Mouse (Mus musculus) forebrain, embryonic 14.5 days (tissue): ENCODE measurements around the gene Vasp. TPM values are rescaled to one million over a fixed set of nuclear protein-coding genes. Genes with fewer than 3 reads are reported as not detected.

Source experiments
- ATAC-seq: fragments of 200-750 bp; cut with Nextera tagmentation; 2 replicates; pipeline ENCODE4 v1.8.0; 2017; ENCODE audit warnings: mild to moderate bottlenecking, moderate library complexity
- DNase-seq: peaks from one replicate; pipeline ENCODE4 v3.0.0-alpha.2; 2015; ENCODE audit warnings: low spot score
- H3K27ac ChIP-seq: fragments of 300-500 bp; sonication (generic); 2 replicates; pipeline ENCODE4 v1.5.1; 2014; ENCODE audit warnings: low read depth, mild to moderate bottlenecking, control low read depth, low read length, moderate library complexity
- H3K27me3 ChIP-seq: fragments of 300-500 bp; sonication (generic); replicated peaks from 2 replicates; pipeline ENCODE4 v1.6.1; 2014; ENCODE audit warnings: low read length, control low read depth, mixed read lengths; ENCODE audit not compliant: control insufficient read depth, insufficient read depth
- H3K36me3 ChIP-seq: fragments of 300-500 bp; sonication (generic); 2 replicates; pipeline ENCODE4 v1.6.1; 2014; ENCODE audit warnings: low read length, control low read depth; ENCODE audit not compliant: control insufficient read depth, insufficient read depth
- H3K4me1 ChIP-seq: fragments of 300-500 bp; sonication (generic); 2 replicates; pipeline ENCODE4 v1.6.1; 2014; ENCODE audit warnings: antibody characterized with exemption, low read length, control low read depth; ENCODE audit not compliant: control insufficient read depth, insufficient read depth
- H3K4me2 ChIP-seq: fragments of 300-500 bp; sonication (generic); 2 replicates; pipeline ENCODE4 v1.6.1; 2014; ENCODE audit warnings: mild to moderate bottlenecking, control low read depth, low read length
- H3K4me3 ChIP-seq: fragments of 300-500 bp; sonication (generic); 2 replicates; pipeline ENCODE4 v1.5.1; 2014; ENCODE audit warnings: low read depth, low read length, control low read depth
- H3K9ac ChIP-seq: fragments of 300-500 bp; sonication (generic); 2 replicates; pipeline ENCODE4 v1.6.1; 2014; ENCODE audit warnings: mild to moderate bottlenecking, low read length, control low read depth, moderate library complexity
- H3K9me3 ChIP-seq: fragments of 300-500 bp; sonication (generic); replicated peaks from 2 replicates; pipeline ENCODE4 v1.6.1; 2016; ENCODE audit warnings: low read length, control low read depth, mixed read lengths; ENCODE audit not compliant: control insufficient read depth
- WGBS: fragments of 180-500 bp; shearing (Covaris S2); extraction: QIAGEN DNeasy Blood & Tissue Kit; methylation state at CpG from one replicate; pipeline ENCODE4 v1.1.7; 2014; 5-methylcytosine and 5-hydroxymethylcytosine counted together
- polyA plus RNA-seq: library from polyadenylated mRNA; unstranded; fragments of >200 nt; fragmentation: Nextera tagmentation; extraction: Ambion mirVana; gene quantifications from 2 replicates; pipeline ENCODE4 v1.2.1, GENCODE M21; 2014

Vasp gene
- 27.1 and 32.3 TPM in 2 replicates for polyA plus RNA-seq

- under 1% methylated on average over 53 of the region's 62 CpGs for WGBS
- Histone ChIP-seq H3K9me3 (no peaks in the 10 kb centered on the region), H3K4me3 (peak within 1 kb of the TSS; percentile 94), H3K9ac (peak within 1 kb of the TSS; percentile 89), H3K4me1 (peaks cover 18% of the 10 kb centered on the region), H3K4me2 (peak within 1 kb of the TSS; percentile 96), H3K27ac (peak within 1 kb of the TSS; percentile 77), H3K27me3 (no peaks in the 10 kb centered on the region), H3K36me3 (peaks cover 5% of the 10 kb centered on the region; the same call in 1 of the 2 replicates)
- DNase-seq (peak; percentile 93), ATAC-seq (peak; percentile 85)
These were observed at the start of gene Vasp for GRCm38 (mm10) chr7:19271238-19272172. Gene Vasp, minus strand, starts transcription at chr7:19271817.

GRCm38 (mm10) chr7:19320637-19321036 is 49.0 kb upstream of the Vasp start:
- Histone ChIP-seq H3K36me3 (no peaks in the 10 kb centered on the region), H3K27me3 (no peaks in the 10 kb centered on the region), H3K4me2 (peak overlapping the region; percentile 67), H3K4me1 (peaks cover 8% of the 10 kb centered on the region), H3K9me3 (no peaks in the 10 kb centered on the region), H3K9ac (peak overlapping the region; percentile 40; the same call in 1 of the 2 replicates), H3K4me3 (no peak overlapping the region), H3K27ac (no peak overlapping the region; the same call in 1 of the 2 replicates)
- ATAC-seq (no peak), DNase-seq (no peak)
- WGBS, result 45% methylated on average over 7 of the region's 7 CpGs

GRCm38 (mm10) chr7:19319906-19320305 is 48.3 kb upstream of the Vasp start:
- H3K27ac ChIP-seq, result no peak overlapping the region

GRCm38 (mm10) chr7:19319458-19319857 is 47.8 kb upstream of the Vasp start:
- 15% methylated on average over 9 of the region's 9 CpGs for WGBS
- Histone ChIP-seq H3K27ac (no peak overlapping the region), H3K4me2 (peak overlapping the region; percentile 67)

More at GRCm38 (mm10) chr7:19319906-19320305, 48.3 kb upstream of the Vasp start:
- no peaks in the 10 kb centered on the region for H3K9me3 ChIP-seq
- peak overlapping the region; percentile 38 for H3K4me3 ChIP-seq
- peak; percentile 98 for DNase-seq
- ATAC-seq, result peak; percentile 98
- H3K9ac ChIP-seq, result peak overlapping the region; percentile 56
- peaks cover 8% of the 10 kb centered on the region for H3K4me1 ChIP-seq
- peak overlapping the region; percentile 67 for H3K4me2 ChIP-seq
- no peaks in the 10 kb centered on the region for H3K36me3 ChIP-seq
- under 1% methylated on average over 40 of the region's 41 CpGs for WGBS
- H3K27me3 ChIP-seq, result no peaks in the 10 kb centered on the region

GRCm38 (mm10) chr7:19318676-19319075 is 47.1 kb upstream of the Vasp start:
- Histone ChIP-seq H3K36me3 (no peaks in the 10 kb centered on the region), H3K27me3 (no peaks in the 10 kb centered on the region), H3K4me2 (no peak overlapping the region), H3K9me3 (no peaks in the 10 kb centered on the region), H3K4me1 (peaks cover 8% of the 10 kb centered on the region), H3K4me3 (no peak overlapping the region), H3K9ac (no peak overlapping the region), H3K27ac (no peak overlapping the region)
- WGBS, result 77% methylated on average over 7 of the region's 7 CpGs
- ATAC-seq (no peak), DNase-seq (no peak)

More at GRCm38 (mm10) chr7:19319458-19319857, 47.8 kb upstream of the Vasp start:
- Histone ChIP-seq H3K4me3 (peak overlapping the region; percentile 38), H3K4me1 (peaks cover 8% of the 10 kb centered on the region), H3K9ac (peak overlapping the region; percentile 56), H3K36me3 (no peaks in the 10 kb centered on the region), H3K9me3 (no peaks in the 10 kb centered on the region), H3K27me3 (no peaks in the 10 kb centered on the region)
- ATAC-seq (peak; percentile 47), DNase-seq (no peak)

GRCm38 (mm10) chr7:19318201-19318600 is 46.6 kb upstream of the Vasp start:
- peaks cover 8% of the 10 kb centered on the region for H3K4me1 ChIP-seq
- H3K9me3 ChIP-seq, result no peaks in the 10 kb centered on the region
- WGBS, result 77% methylated on average over 2 of the region's 2 CpGs
- H3K27ac ChIP-seq, result no peak overlapping the region
- H3K9ac ChIP-seq, result no peak overlapping the region
- DNase-seq (no peak), ATAC-seq (no peak)
- H3K27me3 ChIP-seq, result 0 out of 2 replicates have a peak, but pooled peaks cover 2% of the 10 kb centered on the region
- no peak overlapping the region for H3K4me2 ChIP-seq
- no peak overlapping the region for H3K4me3 ChIP-seq
- H3K36me3 ChIP-seq, result no peaks in the 10 kb centered on the region

- Histone ChIP-seq H3K27me3 (0 out of 2 replicates have a peak, but pooled peaks cover 4% of the 10 kb centered on the region), H3K36me3 (no peaks in the 10 kb centered on the region), H3K9ac (no peak overlapping the region), H3K27ac (no peak overlapping the region), H3K4me2 (no peak overlapping the region), H3K4me3 (no peak overlapping the region), H3K4me1 (peaks cover 8% of the 10 kb centered on the region), H3K9me3 (no peaks in the 10 kb centered on the region)
- ATAC-seq, result no peak
- DNase-seq, result no peak
- WGBS, result 42% methylated on average over 14 of the region's 14 CpGs
These were observed 45.0 kb upstream of the Vasp start for GRCm38 (mm10) chr7:19316451-19317161.

GRCm38 (mm10) chr7:19314033-19314432 is 42.4 kb upstream of the Vasp start:
- no peaks in the 10 kb centered on the region for H3K9me3 ChIP-seq
- no peak overlapping the region for H3K9ac ChIP-seq

More at GRCm38 (mm10) chr7:19314033-19314432, 42.4 kb upstream of the Vasp start:
- H3K27ac ChIP-seq, result no peak overlapping the region
- DNase-seq (no peak), ATAC-seq (no peak)
- H3K4me2 ChIP-seq, result no peak overlapping the region
- WGBS, result 52% methylated on average over 5 of the region's 5 CpGs
- H3K4me1 ChIP-seq, result peaks cover 9% of the 10 kb centered on the region
- H3K4me3 ChIP-seq, result no peak overlapping the region
- 0 out of 2 replicates have a peak, but pooled peaks cover 4% of the 10 kb centered on the region for H3K27me3 ChIP-seq
- no peaks in the 10 kb centered on the region for H3K36me3 ChIP-seq
